Mouse (Mus musculus) thymus, postnatal 4 days (tissue): Measurements from ENCODE around the gene Eno3.

Experiments used
- DNase-seq: peaks from one replicate; pipeline ENCODE4 v3.0.0; 2021

Eno3 gene

DNA sequence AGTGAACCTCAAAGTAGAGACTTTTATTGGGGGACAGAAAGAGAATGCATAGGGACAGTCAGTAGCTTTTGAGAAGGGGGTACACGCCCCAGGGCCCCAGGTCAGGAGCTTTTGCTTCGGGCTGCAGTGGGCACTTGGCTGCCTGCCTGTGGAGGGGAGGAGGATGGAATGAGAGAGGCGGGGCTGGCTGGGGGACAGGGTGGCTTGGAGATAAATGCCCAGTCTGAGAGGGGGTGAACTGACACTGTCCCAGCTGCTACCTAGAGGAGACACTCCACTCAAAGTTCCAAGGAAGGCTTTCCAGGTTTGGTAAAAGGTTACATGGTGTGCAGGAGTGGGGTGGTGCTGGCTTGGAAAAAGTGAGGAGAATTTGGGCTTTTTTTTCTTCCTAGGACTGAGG, at the start of gene Eno3:
Gene Eno3, plus strand, starts transcription at position 239 of the 400 bp plus-strand sequence.
- DNase-seq: peak; percentile 46

DNA sequence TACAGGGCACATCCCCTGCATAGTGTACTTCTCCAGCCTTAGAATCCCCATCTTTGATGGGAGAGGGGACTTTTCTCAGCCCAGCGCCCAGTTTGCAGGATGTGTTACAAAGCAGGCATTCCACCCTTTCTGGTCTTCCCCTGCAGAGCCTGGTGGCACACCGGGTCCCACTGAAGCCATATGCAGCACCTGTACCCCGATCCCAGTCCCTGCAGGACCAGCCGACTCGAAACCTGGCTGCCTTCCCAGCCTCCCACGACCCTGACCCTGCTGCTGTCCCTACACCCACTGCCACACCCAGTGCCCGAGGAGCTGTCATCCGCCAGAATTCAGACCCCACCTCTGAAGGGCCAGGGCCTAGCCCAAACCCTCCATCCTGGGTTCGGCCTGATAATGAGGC, 49.4 kb upstream of the Eno3 start:
- DNase-seq: no peak

DNA sequence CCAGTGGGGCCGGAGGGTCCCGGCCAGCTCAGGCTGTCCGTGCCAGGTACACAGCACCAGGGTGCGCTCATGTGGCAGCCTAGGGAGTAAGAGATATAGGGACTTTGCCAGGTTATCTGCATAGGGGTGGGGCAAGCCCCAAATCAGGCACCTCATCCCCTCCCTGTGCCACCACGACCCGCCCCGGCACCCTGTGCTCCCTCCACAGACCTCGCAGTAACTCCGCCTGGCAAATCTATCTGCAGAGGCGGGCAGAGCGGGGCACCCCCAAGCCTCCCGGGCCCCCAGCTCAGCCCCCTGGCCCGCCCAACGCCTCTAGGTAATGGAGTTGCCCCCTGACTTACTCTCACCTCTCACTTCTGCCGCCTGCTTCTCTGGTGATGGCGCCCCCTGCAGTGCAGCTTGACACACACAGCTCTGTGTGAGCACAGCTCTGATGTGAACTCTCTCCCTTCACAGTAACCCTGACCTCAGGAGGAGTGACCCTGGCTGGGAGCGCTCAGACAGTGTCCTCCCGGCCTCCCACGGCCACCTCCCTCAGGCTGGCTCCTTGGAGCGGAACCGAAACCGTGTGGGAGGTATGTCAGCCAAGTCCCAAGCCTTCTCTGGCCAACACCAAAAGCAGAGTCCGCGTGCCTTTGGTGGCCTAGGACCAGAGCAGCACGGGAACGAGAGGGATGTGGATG, 48.5 kb upstream of the Eno3 start:
- peak; percentile 84 for DNase-seq

DNA sequence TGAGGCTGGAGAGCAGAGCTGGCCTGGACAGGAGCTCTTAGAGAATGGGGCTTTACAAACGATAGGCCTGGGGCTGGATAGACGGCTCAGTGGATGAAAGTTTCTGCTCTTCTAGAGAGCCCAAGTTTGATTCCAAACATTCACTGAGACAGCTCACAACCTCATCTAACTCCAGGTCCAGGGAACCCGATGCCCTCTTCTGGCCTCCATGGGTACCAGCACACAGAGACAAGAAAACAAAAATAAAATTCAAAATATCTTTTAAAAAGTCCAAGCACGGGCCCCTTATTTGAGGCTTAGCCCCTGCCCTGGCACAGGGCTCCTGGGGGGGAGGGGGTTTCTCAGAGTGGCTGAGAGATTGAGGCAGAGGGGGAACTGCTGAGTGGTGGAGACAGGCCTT, 46.2 kb upstream of the Eno3 start:
- no peak for DNase-seq

DNA sequence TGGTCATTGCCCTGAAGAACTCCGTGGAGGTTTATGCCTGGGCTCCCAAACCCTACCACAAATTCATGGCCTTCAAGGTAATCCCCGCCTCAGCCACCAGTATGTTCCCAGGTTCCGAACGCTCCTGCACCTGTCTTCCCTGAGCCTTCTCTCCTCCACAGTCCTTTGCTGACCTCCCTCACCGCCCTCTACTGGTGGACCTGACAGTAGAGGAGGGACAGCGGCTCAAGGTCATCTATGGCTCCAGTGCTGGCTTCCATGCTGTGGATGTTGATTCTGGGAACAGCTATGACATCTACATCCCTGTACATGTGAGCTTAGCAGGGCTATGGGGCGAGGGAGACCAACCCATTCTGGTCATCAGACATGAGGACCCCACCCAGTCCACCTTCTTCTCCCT, 44.5 kb upstream of the Eno3 start:
- no peak for DNase-seq

DNA sequence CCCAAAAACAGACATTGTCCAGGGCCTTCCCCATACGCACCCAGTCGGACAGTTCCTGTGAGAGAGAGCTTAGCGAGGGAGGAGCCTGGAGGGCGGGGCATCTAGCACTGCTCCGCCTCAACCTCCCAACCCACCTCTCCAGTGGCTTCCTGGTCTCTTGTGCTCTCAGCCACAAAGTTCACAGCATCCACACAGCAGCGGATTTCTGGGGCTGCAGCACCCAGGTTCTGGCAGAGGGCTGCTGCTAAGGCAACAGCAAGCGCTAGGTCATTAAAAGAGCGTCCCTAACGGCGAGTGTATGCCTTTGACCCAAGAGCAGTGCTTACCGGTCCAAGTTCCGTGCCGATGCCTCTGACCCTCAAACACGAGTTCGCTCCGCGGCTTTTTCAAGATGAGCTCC, 41.9 kb upstream of the Eno3 start:
- DNase-seq: peak; percentile 84

DNA sequence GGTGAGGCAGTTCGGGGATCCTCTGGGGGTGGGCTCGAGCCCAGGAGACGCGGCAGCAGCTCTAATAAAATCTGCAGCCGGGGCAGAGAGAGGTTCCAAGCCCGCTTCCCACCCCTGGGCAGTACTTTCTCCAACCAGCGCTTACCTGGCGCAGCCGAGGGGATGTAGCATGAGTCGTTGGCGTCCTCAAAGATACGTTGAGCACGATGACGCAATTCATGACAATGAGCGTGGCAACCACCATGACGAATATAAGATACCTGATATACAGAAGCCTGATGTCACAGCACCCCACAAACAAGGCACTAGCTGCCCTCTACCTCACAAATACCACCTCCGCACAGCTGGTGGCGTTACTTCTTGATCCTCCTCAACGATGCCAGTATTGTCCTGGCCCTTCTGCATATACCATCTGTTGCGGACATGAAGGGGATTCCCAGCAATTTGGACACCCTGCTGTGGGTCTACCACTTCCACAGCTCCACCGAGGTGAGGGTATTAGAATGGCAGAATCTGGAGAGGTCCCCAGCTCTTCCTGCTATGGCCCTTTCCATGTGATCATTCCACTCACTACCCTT, 41.4 kb upstream of the Eno3 start, which contains the start of gene 4930544D05Rik:
Gene 4930544D05Rik, plus strand, starts transcription at position 333 of the 578 bp plus-strand sequence.
- no peak for DNase-seq

DNA sequence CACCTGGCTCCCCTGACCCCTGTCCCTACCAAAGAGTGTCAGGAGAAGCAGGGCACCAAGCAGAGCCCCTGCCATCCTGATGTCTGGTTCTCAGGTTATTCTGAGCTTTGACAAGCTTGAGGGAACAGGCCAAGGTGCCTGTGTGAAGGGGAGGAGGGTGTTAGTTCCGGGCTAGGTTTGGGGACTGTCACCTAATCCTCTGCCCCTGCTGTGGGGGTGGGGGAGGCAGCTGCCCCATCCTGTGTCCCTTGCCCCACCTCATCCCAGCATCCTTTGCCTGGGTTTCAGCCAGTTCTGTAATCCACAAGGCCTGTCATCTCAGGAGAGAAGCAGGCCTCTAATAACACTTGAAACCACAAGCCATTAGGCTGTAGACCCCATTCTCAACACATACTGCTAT, 37.9 kb upstream of the Eno3 start, which contains the start of gene Chrne:
Gene Chrne, minus strand, starts transcription at position 116 of the 400 bp plus-strand sequence.
- no peak for DNase-seq

DNA sequence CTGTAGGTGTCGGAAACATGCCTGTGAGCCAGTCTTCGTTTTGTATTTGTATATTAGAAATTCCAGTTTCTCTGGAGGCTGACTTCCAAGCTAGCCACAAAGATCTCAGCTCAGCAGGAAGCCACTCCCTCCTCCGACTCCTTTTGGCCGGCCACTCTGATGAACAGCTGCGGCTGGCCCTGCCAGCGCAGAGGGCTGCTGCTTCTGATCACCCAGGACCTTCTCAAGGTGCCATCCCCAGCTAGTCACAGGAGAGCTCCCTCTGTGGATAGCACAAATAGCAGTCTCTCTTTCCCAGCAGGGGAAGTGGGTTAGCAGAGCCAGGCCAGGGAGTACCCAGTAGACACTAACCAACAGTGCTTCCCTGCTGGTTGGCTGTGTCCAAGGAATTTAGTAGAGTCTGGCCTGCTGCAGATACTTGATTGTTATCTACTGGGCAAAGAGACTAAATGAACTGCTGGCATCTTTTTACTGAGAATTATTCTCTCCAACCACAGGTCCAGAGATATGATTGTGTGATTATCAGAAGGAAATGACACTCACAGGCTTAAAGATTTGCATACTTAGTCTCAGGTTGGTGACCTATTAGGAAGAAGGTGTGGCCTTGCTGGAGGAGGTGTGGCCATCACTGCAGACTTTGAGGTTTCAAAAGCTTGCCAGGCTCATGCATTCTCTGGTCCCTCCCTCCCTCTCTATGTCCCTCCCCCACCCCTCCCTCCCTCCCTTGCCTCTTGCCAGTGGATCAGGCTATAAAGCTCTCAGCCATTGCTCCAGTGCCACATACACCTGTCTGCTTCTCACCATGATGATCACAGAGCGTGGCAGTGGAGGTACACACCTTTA, 34.8 kb upstream of the Eno3 start:
- no peak for DNase-seq

DNA sequence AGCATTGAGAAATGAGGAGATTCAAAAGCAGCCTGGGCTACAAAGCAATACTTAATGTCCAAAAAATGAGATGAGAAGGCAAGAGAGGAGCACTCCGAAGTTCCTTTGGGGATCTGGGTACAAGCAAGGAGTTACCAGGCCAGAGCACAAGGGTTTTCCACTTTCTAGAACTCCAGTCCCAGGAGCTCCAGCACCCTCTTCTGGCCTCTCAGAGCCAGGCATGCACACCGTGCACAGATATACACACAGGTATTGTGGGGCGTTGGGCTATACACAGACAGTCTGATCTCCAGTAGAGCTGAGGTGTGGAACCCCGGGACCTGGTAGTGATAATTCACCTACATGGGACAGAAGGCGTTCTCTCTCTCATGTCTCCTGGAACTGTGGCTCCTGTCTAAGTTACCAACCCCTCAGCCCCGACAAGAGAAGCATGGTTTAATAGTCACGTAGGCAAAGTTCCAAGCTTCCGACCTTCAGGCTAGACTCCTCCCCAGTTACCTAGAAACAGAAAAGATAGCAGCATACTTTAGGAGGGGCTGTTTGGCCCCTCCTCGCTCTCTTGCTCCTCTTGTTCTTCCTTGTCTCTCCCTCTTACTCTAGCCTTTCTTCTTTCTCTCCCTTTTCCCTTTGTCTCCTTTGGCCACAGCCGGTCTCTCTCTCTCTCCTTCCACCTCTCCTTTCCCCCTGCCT, 33.8 kb upstream of the Eno3 start:
- peak; percentile 41 for DNase-seq

DNA sequence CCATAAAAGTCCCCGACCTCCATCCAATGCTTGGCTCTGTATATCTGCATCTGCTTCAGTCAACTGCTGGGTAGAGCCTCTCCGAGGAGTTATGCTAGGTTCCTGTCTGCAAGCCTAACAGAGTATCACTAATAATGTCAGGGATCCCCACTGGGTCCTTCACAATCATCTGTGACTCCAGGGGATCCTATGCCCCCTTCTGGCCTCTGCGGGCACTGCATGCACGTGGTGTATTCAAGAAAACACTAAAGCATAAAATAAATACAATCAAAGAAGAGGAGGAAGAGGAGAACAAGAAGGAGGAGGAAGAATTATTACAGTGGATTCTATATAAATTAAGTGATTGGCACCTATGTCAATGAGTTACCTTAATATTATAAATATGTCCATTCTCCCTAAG, 31.5 kb upstream of the Eno3 start:
- peak; percentile 87 for DNase-seq

DNA sequence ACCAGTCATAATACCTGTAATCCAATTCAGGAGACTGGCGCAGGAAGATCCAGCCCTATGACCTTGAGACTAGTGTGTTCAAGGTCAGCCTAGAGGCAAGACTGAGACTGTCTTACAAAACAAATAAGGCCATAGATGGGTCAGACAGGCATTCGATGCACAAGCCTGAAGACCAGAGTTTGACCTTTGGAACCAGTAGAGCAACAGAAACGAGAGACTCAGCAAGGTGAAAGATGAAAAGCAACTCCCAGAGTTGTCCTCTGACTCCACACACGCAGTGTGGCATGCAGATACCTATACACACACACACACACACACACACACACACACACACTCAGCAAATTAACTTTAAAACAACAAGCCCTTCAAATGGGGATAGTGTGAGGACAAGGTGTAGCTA, 30.1 kb upstream of the Eno3 start:
- no peak for DNase-seq

DNA sequence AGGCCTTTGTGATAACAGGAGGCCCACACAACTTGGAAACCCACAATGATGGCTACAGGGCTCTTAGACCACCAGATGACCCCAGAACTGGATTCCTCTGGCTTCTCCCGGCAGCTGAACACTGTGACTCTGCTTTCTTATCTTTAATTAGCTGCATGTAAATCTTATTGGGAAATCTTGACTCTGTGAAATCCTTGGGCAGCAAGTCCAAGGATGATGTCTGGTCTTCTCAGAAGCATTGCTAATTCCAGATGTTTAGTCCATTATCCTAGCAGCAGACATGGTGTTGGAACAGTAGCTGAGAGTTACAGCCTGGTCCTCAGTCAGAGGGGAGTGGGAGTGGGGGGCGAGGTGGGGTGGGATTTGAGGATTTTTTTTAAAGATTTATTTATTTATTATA, 28.6 kb upstream of the Eno3 start:
- DNase-seq: no peak

DNA sequence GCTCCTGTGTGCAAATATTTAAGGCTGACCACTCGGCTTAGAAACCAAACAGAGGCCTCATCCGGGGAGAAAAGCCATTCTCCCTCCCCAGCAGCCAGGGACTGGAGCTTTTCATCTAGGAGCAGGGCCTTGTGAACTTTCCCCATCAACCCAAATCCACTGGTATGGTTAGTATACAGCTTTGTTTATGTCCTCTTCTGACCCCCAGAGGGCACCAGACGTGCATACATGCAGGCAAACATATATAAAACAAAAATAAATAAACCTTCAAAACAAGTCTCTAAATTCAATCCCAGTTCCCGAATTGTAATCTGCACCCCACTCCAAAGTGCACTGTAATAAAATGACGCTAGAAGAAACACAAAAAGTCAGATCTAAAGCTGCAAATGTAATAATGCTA, 27.4 kb upstream of the Eno3 start:
- DNase-seq: peak; percentile 56

DNA sequence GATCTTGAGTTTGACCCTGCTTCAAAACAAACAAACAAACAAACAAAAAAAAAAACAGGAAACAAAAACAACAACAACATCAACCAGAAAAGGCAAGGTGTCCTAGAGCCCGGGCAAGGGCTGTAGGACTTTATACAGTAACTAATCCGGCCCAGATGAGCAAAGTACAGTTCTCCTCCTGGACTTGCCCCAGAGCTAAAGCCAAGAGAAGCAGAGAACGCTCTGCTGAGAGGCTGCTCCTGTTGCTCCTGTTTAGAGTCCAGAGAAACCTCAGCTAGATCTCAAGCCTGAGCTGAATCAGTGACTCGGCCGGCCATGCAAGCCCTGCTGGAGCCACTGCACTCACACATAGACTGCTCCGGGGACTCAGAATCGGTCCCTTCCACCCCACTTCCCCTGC, 26.9 kb upstream of the Eno3 start:
- no peak for DNase-seq

DNA sequence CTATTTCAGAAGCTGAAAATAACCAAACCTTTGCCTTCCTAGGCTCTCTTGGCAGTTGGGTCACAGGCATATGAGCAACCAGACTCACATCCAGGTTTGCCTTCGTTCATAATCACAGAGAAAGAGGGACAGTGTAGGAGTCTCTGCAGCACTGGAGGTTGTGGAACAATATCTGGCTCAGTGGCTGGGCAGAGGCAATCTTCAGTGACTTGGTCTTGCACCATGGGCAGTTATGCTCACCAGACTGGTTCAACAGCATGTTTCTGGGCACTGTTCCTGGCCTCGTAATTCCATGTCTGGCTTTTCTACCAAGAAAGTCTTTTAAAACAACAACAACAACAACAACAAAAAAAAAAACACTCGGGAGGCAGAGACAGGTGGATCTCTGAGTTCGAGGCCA, 21.4 kb upstream of the Eno3 start:
- DNase-seq: no peak

DNA sequence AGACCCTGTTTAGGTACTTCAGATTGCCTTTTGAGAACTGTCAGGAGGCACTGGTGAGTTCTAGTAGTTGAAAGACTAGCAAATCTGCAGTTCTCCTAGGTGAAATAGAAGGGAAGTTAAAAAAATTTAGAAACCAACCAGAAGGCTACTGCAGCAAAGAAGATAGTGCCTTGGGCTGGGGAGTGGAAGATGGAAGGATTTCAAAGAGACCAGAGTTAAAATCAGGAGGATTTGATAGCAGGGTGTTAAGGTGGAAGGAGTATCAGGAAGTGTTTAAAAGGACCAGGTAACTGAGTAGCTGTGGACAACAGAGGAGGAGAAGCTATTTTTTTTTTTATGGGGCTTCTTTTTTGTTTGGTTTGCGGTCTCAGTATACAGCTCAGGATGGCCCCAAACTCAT, 19.2 kb upstream of the Eno3 start:
- no peak for DNase-seq

DNA sequence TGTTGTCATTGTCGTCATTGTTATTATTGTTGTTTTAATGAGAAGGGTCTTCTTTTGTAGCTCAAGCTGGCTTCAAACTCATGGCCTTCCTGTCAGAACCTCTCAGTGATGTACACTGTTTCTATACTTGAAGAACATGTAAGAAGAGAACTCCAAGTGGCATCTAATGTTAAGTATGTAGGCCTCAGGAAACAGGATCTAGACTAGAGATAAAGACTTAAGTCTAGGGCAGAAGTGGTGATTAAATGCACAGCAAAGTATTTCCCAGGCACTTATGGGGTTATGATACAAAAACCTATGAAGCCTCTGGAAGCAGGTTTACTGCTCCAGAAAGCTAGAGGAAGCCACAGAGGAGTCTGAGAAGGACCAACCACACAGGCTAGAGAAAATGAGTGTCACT, 18.7 kb upstream of the Eno3 start:
- no peak for DNase-seq

DNA sequence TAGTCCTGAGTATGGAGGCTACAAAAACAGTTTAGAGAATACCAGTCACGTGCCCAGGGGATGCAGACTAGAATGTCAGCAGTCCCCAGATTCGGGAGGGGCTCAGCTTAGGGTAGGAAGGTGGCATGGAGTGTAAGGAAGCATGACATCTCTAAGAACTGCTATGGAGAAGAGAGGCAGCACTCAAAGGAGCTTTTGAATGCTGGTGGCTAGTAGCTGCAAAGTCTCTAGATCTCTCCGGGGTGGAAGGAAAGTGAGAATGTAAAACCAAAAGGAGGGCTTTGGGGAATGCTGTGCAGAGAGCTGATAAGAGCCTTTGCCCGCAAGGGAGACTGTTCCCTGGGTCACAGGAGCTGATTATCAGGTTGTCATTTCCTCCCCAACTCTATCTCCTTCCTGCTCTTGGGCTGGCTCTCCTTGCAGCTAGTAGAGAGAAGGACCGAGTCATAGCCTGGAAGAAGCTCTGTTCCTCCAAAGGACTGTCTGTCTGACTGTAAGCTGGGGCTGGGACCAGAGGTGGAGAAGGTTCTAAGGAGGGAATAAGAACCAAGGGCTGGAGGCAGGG, 18.2 kb upstream of the Eno3 start, which contains the start of gene Gp1ba:
Gene Gp1ba, plus strand, starts transcription at position 409 of the 565 bp plus-strand sequence.
- DNase-seq: no peak

DNA sequence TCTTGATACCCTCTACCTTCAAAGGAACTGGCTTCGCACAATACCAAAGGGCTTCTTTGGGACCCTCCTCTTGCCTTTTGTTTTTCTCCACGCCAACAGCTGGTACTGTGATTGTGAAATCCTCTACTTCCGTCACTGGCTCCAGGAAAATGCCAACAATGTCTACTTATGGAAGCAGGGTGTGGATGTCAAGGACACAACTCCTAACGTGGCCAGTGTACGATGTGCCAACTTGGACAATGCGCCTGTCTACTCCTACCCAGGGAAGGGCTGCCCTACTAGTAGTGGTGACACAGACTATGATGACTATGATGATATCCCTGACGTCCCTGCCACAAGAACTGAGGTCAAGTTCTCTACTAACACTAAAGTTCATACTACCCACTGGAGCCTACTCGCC, 17.0 kb upstream of the Eno3 start:
- no peak for DNase-seq

DNA sequence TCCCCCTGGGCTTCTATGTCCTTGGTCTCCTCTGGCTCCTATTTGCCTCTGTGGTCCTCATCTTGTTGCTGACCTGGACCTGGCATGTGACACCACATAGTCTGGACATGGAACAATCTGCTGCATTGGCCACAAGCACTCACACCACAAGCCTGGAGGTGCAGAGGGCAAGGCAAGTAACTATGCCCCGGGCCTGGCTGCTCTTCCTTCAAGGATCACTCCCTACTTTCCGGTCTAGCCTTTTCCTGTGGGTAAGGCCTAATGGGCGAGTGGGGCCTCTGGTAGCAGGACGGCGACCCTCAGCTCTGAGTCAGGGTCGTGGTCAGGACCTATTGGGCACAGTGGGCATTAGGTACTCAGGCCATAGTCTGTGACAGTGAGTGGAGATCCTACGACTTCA, 15.8 kb upstream of the Eno3 start:
- DNase-seq: no peak

DNA sequence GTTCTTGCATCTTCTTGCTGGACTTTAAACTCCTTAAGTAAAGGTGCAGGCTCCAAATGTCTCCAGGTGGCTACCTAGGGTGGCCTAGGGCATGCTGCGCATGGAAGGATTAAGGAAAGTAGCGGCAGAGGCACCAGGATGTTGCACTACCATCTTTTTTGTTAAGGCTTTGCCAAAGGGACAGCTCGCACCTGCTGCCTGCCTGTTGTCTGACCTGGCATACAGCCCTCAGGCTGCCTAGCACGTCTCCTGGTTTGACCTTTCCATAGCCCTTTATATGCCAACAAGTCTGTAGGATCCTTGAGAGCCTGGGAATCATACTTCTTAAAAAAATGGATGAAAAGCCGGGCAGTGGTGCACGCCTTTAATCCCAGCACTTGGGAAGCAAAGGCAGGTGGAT, 14.0 kb upstream of the Eno3 start:
- DNase-seq: no peak

DNA sequence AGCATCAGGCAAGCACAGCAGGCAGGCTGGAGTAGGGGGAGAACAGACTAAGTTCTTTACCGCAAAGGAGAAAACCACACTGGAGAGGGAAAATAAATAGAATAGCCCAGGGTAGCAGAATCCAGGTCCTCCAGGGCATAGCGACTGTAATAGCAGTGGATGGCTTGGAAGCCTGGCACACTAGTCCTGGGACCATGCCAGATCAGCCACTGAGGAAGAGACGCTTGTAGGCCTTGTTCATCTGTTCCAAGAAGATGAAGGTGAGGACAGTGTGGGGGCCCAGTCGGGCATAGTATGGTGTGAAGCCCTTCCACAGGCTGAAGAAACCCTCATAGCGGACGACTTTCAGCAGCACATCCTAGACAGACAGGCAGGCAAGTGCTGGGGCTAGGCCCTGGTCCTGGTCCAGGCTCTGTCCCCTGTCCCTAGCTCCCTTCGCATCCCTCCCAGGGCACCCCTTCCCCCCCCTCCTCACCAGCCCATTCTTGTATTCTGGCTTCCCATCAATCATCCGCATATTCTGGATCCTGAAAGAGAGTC, 12.4 kb upstream of the Eno3 start:
- DNase-seq: no peak
